Mouse (Mus musculus) cerebral cortex, adult 2 months (tissue): ENCODE measurements around the gene P2rx4.

Experiments
- WGBS: fragments of 180-500 bp; shearing (Covaris S2); methylation state at CpG from one replicate; pipeline ENCODE4 v1.1.7; 2018; 5-methylcytosine and 5-hydroxymethylcytosine counted together

Gene P2rx4

GRCm38 (mm10) chr5:122756144-122756543 is 48.8 kb downstream of the P2rx4 start:
- WGBS: 75% methylated on average over 6 of the region's 6 CpGs

GRCm38 (mm10) chr5:122756680-122757079 is 49.3 kb downstream of the P2rx4 start:
- WGBS: 70% methylated on average over 7 of the region's 7 CpGs

- 86% methylated on average over 29 of the region's 29 CpGs for WGBS
These were observed 56.1 kb downstream of the P2rx4 start for GRCm38 (mm10) chr5:122763271-122764031.

GRCm38 (mm10) chr5:122764032-122764464 is 56.7 kb downstream of the P2rx4 start:
- 51% methylated on average over 10 of the region's 10 CpGs for WGBS

- 72% methylated on average over 11 of the region's 11 CpGs for WGBS
These were observed 59.9 kb downstream of the P2rx4 start for GRCm38 (mm10) chr5:122767283-122767682.

GRCm38 (mm10) chr5:122769101-122769568 is 61.8 kb downstream of the P2rx4 start:
- 87% methylated on average over 15 of the region's 15 CpGs for WGBS

GRCm38 (mm10) chr5:122770304-122770703 is 63.0 kb downstream of the P2rx4 start:
- 46% methylated on average over 7 of the region's 7 CpGs for WGBS

GRCm38 (mm10) chr5:122770806-122771261 is 63.5 kb downstream of the P2rx4 start:
- WGBS: 37% methylated on average over 10 of the region's 10 CpGs

- WGBS: 71% methylated on average over 9 of the region's 9 CpGs
These were observed 64.1 kb downstream of the P2rx4 start for GRCm38 (mm10) chr5:122771428-122771827.

- WGBS: 65% methylated on average over 11 of the region's 11 CpGs
These were observed 66.4 kb downstream of the P2rx4 start for GRCm38 (mm10) chr5:122773756-122774155.

GRCm38 (mm10) chr5:122774743-122775611 is 67.6 kb downstream of the P2rx4 start:
- 50% methylated on average over 28 of the region's 28 CpGs for WGBS

- 40% methylated on average over 14 of the region's 14 CpGs for WGBS
These were observed 68.4 kb downstream of the P2rx4 start for GRCm38 (mm10) chr5:122775646-122776286.

GRCm38 (mm10) chr5:122777322-122777721 is 70.0 kb downstream of the P2rx4 start:
- WGBS: 36% methylated on average over 2 of the region's 2 CpGs

- 2% methylated on average over 48 of the region's 55 CpGs for WGBS
These were observed 71.2 kb downstream of the P2rx4 start for GRCm38 (mm10) chr5:122778231-122779226.
